Mouse (Mus musculus): Measurements from ENCODE around the gene Prrc2b. TPM values are rescaled to one million over a fixed set of nuclear protein-coding genes. Genes with fewer than 3 reads are reported as not detected.

Gene Prrc2b
- polyA plus RNA-seq, 1 experiment from 2014 or later, result 69.8 TPM

DNA sequence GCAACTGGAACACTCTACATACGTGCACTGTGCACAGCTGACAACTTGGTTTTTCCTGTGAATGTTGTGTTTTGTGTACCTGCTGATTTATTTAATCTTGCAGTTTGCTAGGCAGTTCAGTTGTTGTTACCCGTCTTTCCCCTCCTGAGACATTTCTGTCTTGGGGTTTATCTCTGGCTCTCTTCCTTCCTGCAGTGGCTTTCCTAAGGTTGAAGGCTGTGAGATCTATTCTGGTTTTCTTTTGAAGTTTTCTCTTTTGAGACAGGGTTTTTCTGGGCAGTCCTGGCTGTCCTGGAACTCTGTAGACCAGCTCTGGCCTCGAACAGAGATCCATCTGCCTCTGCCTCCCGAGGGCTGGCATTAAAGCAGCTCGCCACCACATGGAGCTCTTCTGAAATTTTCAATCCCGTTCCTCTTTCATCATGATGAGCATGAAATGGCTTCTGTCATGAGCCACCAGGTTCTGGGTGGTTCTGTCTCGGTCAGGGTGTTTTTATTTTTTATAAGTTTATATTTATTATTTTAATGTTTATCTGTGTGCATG is 4.2 kb downstream of the Prrc2b start:
- Histone ChIP-seq H3K27me3 (ENCODE audit: control insufficient read depth, insufficient read depth, low read depth, low read length) (no peaks in the 10 kb centered on the region), H3K36me3 (ENCODE audit: control insufficient read depth, insufficient read depth, low read length) (no peaks in the 10 kb centered on the region), H3K9me3 (replicated peaks; ENCODE audit: control insufficient read depth, low read length, poor library complexity, severe bottlenecking) (no peaks in the 10 kb centered on the region), H3K9ac (ENCODE audit: low read depth, low read length) (peak overlapping the region; percentile 30; the same call in 1 of the 2 replicates), H3K4me2 (ENCODE audit: low read length) (peak overlapping the region; percentile 100), H3K27ac (ENCODE audit: low read length) (no peak overlapping the region), H3K4me3 (ENCODE audit: low read depth, low read length) (no peak overlapping the region), H3K4me1 (ENCODE audit: control insufficient read depth, insufficient read depth, low read length) (peaks cover 83% of the 10 kb centered on the region)
- ATAC-seq, result no peak
- 27% methylated on average over 7 of the region's 7 CpGs for WGBS

DNA sequence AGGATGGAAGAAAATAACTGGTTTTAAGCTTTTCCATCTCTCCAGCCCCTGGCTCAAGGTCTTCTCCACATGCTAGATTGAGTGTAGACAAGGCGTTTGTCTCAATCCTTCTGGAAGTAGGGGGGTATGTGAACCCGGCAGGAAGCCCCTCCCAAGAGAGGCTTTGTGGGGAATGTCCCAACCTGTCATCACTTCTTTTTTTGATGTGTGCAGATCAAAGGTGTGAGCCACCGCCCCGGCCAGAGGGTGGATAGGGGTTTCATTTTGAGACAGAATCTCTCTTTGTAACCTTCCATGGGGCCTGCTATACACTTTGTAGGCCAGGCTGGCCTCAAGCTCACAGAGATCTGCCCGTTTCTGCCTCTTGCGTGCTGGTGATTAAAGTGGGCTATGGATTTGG is 4.7 kb downstream of the Prrc2b start:
- Histone ChIP-seq H3K27ac (ENCODE audit: low read length) (0 out of 2 replicates have a peak overlapping the region, but pooled peaks have one; percentile 33), H3K9ac (ENCODE audit: low read depth, low read length) (peak overlapping the region; percentile 30; the same call in 1 of the 2 replicates), H3K36me3 (ENCODE audit: control insufficient read depth, insufficient read depth, low read length) (no peaks in the 10 kb centered on the region), H3K9me3 (replicated peaks; ENCODE audit: control insufficient read depth, low read length, poor library complexity, severe bottlenecking) (no peaks in the 10 kb centered on the region), H3K4me2 (ENCODE audit: low read length) (peak overlapping the region; percentile 100; the same call in 1 of the 2 replicates), H3K4me3 (ENCODE audit: low read depth, low read length) (no peak overlapping the region), H3K27me3 (ENCODE audit: control insufficient read depth, insufficient read depth, low read depth, low read length) (no peaks in the 10 kb centered on the region), H3K4me1 (ENCODE audit: control insufficient read depth, insufficient read depth, low read length) (peaks cover 83% of the 10 kb centered on the region)
- ATAC-seq, result no peak
- 54% methylated on average over 6 of the region's 6 CpGs for WGBS

DNA sequence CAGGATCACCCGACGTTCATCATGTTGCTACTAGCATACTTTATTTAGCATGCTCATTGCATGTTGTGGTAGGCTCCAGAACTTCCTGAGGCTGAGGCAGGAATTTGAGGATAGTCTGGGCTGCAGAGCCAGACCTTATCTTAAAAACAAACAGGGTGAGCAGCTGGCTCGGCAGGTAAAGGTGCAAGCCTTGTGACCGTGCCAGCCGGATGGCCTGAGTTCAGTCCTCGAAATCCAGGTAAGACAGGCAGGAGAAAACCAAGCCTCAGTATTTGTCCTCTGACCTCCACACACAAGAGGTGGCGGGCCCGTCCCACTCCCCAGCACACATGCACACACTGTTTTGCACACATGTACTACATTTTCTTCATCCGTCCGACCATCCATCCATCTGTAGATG is 5.8 kb downstream of the Prrc2b start:
- no peak overlapping the region for H3K4me3 ChIP-seq (ENCODE audit: low read depth, low read length)
- no peaks in the 10 kb centered on the region for H3K27me3 ChIP-seq (ENCODE audit: control insufficient read depth, insufficient read depth, low read depth, low read length)
- no peaks in the 10 kb centered on the region for H3K36me3 ChIP-seq (ENCODE audit: control insufficient read depth, insufficient read depth, low read length)
- H3K27ac ChIP-seq (ENCODE audit: low read length), result peak overlapping the region; percentile 46
- no peaks in the 10 kb centered on the region for H3K9me3 ChIP-seq (replicated peaks; ENCODE audit: control insufficient read depth, low read length, poor library complexity, severe bottlenecking)
- H3K9ac ChIP-seq (ENCODE audit: low read depth, low read length), result 0 out of 2 replicates have a peak overlapping the region, but pooled peaks have one; percentile 56
- H3K4me1 ChIP-seq (ENCODE audit: control insufficient read depth, insufficient read depth, low read length), result peaks cover 84% of the 10 kb centered on the region
- WGBS, result 65% methylated on average over 10 of the region's 10 CpGs
- ATAC-seq, result no peak
- peak overlapping the region; percentile 20 for H3K4me2 ChIP-seq (ENCODE audit: low read length)

DNA sequence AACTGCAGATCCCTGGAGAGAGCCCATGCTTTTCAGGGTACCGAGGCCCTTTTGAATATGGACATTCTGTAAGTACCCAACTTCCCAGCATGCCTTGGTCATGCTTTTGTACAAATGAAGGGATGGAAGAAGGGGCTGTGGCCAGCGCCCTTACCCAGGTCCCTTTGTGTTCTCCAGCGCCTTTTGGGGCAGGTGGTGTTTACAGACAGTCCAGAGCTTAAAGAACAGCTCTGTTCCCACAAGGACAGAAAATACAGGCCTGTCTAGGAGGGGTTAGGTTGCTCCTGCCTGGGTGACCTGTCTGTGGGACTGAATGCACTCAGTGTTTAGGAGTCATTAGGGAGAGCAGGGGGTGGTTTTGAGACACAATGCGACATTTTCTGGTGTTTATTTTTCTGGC is 6.4 kb downstream of the Prrc2b start:
- ATAC-seq, result no peak
- Histone ChIP-seq H3K27me3 (ENCODE audit: control insufficient read depth, insufficient read depth, low read depth, low read length) (no peaks in the 10 kb centered on the region), H3K4me2 (ENCODE audit: low read length) (peak overlapping the region; percentile 20; the same call in 1 of the 2 replicates), H3K27ac (ENCODE audit: low read length) (peak overlapping the region; percentile 46), H3K36me3 (ENCODE audit: control insufficient read depth, insufficient read depth, low read length) (no peaks in the 10 kb centered on the region), H3K4me3 (ENCODE audit: low read depth, low read length) (no peak overlapping the region), H3K4me1 (ENCODE audit: control insufficient read depth, insufficient read depth, low read length) (peaks cover 83% of the 10 kb centered on the region), H3K9me3 (replicated peaks; ENCODE audit: control insufficient read depth, low read length, poor library complexity, severe bottlenecking) (no peaks in the 10 kb centered on the region), H3K9ac (ENCODE audit: low read depth, low read length) (peak overlapping the region; percentile 56; the same call in 1 of the 2 replicates)
- WGBS, result 4% methylated on average over 4 of the region's 4 CpGs

DNA sequence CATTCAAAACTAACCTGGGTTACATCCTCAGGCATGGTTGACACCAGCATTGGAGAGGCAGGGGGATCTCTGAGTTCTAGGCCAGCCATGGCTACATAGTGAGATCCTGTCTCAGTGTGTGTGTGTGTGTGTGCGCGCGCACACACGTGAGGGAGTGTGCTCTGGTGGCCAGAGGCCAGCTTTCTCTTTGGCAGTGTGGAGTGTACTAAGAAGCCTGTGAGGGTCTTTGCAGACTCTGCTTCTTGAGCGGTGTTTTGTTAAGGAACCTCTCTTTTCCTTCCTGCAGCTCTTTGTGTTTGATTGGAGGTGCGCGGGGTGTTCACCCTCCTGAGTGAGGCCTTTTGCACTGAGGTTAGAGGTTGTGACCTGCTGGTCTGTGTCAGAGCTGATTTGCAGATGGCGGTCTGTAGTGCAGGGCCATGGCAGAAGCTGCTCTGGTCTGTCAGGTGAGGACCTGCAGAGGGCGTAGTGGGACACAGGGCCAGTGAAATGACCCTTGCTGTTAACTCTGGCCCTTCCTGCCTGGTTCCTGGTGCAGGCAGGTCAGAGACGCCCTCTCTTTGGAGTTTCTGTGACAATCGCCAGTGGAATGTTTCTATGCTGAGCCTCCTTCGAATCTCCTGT is 7.8 kb downstream of the Prrc2b start:
- H3K9me3 ChIP-seq (replicated peaks; ENCODE audit: control insufficient read depth, low read length, poor library complexity, severe bottlenecking), result no peaks in the 10 kb centered on the region
- H3K27me3 ChIP-seq (ENCODE audit: control insufficient read depth, insufficient read depth, low read depth, low read length), result no peaks in the 10 kb centered on the region
- H3K36me3 ChIP-seq (ENCODE audit: control insufficient read depth, insufficient read depth, low read length), result no peaks in the 10 kb centered on the region
- H3K27ac ChIP-seq (ENCODE audit: low read length), result no peak overlapping the region
- H3K4me2 ChIP-seq (ENCODE audit: low read length), result no peak overlapping the region
- ATAC-seq, result no peak
- 63% methylated on average over 12 of the region's 12 CpGs for WGBS
- H3K4me3 ChIP-seq (ENCODE audit: low read depth, low read length), result no peak overlapping the region
- H3K9ac ChIP-seq (ENCODE audit: low read depth, low read length), result no peak overlapping the region
- peaks cover 72% of the 10 kb centered on the region for H3K4me1 ChIP-seq (ENCODE audit: control insufficient read depth, insufficient read depth, low read length)

DNA sequence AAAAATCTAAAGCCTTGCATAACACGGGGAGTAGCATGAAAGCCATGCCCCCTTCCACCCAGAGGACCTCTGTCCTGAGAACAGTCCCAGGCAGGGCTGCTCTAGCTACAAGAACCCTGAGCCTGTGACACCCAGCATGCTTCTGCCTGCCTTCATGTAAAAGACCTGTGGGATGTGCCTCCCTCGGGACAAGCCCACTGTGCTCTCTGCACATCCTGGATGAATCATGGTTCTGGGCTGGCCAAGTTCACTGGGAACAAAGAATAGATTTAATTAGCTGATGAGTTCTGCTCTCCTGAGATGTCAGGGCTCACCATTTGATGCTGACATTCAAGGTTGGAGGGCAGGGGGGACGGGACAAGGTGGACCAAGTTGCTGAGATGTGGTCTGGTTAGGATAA is 9.6 kb downstream of the Prrc2b start:
- no peaks in the 10 kb centered on the region for H3K36me3 ChIP-seq (ENCODE audit: control insufficient read depth, insufficient read depth, low read length)
- no peaks in the 10 kb centered on the region for H3K27me3 ChIP-seq (ENCODE audit: control insufficient read depth, insufficient read depth, low read depth, low read length)
- H3K9ac ChIP-seq (ENCODE audit: low read depth, low read length), result no peak overlapping the region
- H3K4me1 ChIP-seq (ENCODE audit: control insufficient read depth, insufficient read depth, low read length), result peaks cover 65% of the 10 kb centered on the region
- H3K4me2 ChIP-seq (ENCODE audit: low read length), result no peak overlapping the region
- no peak overlapping the region for H3K4me3 ChIP-seq (ENCODE audit: low read depth, low read length)
- no peak overlapping the region for H3K27ac ChIP-seq (ENCODE audit: low read length)
- WGBS, result 87% methylated on average over 3 of the region's 3 CpGs
- no peak for ATAC-seq
- H3K9me3 ChIP-seq (replicated peaks; ENCODE audit: control insufficient read depth, low read length, poor library complexity, severe bottlenecking), result no peaks in the 10 kb centered on the region

DNA sequence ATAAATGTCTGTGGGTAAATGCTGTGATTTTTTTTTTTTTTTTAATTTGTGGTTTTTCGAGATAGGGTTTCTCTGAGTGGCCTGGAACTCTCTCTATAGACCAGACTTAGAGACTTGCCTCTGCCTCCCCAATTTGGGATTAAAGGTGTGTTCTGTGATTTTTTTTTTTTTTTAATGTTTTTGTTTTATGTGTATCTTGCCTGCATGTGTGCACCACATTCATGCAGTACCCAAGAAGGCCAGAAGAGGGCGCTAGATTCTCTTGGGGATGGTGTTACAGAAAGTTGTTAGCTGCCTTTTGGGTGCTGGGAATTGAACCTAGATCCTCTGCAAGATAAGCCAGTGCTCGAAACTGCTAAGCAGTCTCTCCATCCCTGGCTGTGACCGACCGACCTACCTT is 10.1 kb downstream of the Prrc2b start:
- ATAC-seq, result no peak
- peaks cover 62% of the 10 kb centered on the region for H3K4me1 ChIP-seq (ENCODE audit: control insufficient read depth, insufficient read depth, low read length)
- H3K9ac ChIP-seq (ENCODE audit: low read depth, low read length), result no peak overlapping the region
- H3K27ac ChIP-seq (ENCODE audit: low read length), result no peak overlapping the region
- no peak overlapping the region for H3K4me3 ChIP-seq (ENCODE audit: low read depth, low read length)
- H3K36me3 ChIP-seq (ENCODE audit: control insufficient read depth, insufficient read depth, low read length), result no peaks in the 10 kb centered on the region
- no peaks in the 10 kb centered on the region for H3K27me3 ChIP-seq (ENCODE audit: control insufficient read depth, insufficient read depth, low read depth, low read length)
- H3K9me3 ChIP-seq (replicated peaks; ENCODE audit: control insufficient read depth, low read length, poor library complexity, severe bottlenecking), result no peaks in the 10 kb centered on the region
- no peak overlapping the region for H3K4me2 ChIP-seq (ENCODE audit: low read length)
- WGBS, result 83% methylated on average over 5 of the region's 5 CpGs

DNA sequence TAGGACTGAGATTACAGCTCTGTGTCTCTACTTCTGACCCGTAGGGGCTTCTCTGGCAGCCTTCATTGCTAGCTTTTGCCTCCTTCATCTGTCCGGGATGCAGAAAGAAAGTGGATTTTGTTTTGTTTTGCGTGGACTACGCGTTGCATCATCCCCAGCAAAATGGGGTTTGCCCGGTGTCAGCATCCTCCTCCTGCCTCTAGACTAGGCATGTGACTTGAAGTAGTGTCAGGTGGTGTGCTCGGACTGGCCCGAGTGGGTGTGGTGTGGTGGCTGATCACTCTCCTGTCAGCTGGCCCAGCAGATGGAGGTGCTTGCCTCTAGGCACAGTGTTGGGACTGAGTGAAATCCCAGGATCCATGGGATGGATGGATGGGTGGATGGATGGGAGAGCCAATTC is 11.2 kb downstream of the Prrc2b start:
- H3K4me1 ChIP-seq (ENCODE audit: control insufficient read depth, insufficient read depth, low read length), result peaks cover 61% of the 10 kb centered on the region
- no peaks in the 10 kb centered on the region for H3K36me3 ChIP-seq (ENCODE audit: control insufficient read depth, insufficient read depth, low read length)
- no peak overlapping the region for H3K9ac ChIP-seq (ENCODE audit: low read depth, low read length)
- H3K4me3 ChIP-seq (ENCODE audit: low read depth, low read length), result no peak overlapping the region
- no peak overlapping the region for H3K4me2 ChIP-seq (ENCODE audit: low read length)
- WGBS, result 96% methylated on average over 8 of the region's 8 CpGs
- ATAC-seq, result no peak
- H3K27me3 ChIP-seq (ENCODE audit: control insufficient read depth, insufficient read depth, low read depth, low read length), result no peaks in the 10 kb centered on the region
- no peak overlapping the region for H3K27ac ChIP-seq (ENCODE audit: low read length)
- H3K9me3 ChIP-seq (replicated peaks; ENCODE audit: control insufficient read depth, low read length, poor library complexity, severe bottlenecking), result no peaks in the 10 kb centered on the region

DNA sequence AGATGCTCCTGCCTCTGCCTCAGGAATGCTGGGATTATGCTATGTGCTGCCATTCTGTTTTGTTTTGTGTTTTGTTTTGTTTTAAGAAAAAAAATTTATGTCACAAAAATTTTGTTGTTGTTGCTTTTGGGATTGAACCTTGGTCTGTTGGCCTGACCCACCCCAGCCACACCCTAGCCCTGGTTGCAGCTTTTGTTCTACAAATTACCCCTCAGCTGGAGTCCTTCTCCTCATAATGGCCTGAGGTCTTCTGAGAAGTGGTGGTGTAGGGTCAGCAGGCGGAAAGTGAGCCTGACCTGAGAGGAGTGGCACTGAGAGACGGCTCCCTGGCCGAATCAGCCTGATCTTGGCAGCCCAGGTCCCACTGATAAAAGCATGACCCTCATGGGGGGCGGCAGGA is 11.8 kb downstream of the Prrc2b start:
- Histone ChIP-seq H3K9me3 (replicated peaks; ENCODE audit: control insufficient read depth, low read length, poor library complexity, severe bottlenecking) (no peaks in the 10 kb centered on the region), H3K4me3 (ENCODE audit: low read depth, low read length) (no peak overlapping the region), H3K27ac (ENCODE audit: low read length) (no peak overlapping the region), H3K4me1 (ENCODE audit: control insufficient read depth, insufficient read depth, low read length) (peaks cover 61% of the 10 kb centered on the region), H3K36me3 (ENCODE audit: control insufficient read depth, insufficient read depth, low read length) (no peaks in the 10 kb centered on the region), H3K9ac (ENCODE audit: low read depth, low read length) (no peak overlapping the region), H3K27me3 (ENCODE audit: control insufficient read depth, insufficient read depth, low read depth, low read length) (no peaks in the 10 kb centered on the region), H3K4me2 (ENCODE audit: low read length) (no peak overlapping the region)
- WGBS, result 83% methylated on average over 4 of the region's 4 CpGs
- ATAC-seq, result no peak
